Mouse (Mus musculus) liver, embryonic 11.5 days (tissue): ENCODE results near the gene Nos1ap. TPM values are rescaled to one million over a fixed set of nuclear protein-coding genes. Genes with fewer than 3 reads are reported as not detected.

Source experiments
- ATAC-seq: fragments of 200-750 bp; cut with Nextera tagmentation; replicated peaks from 2 replicates; pipeline ENCODE4 v1.8.0; 2017; ENCODE audit warnings: moderate number of reproducible peaks, mild to moderate bottlenecking, moderate TSS enrichment, moderate library complexity; ENCODE audit not compliant: low FRiP score
- DNase-seq: peaks from one replicate; pipeline ENCODE4 v3.0.0-alpha.2; 2017; ENCODE audit warnings: low spot score
- H3K27ac ChIP-seq: fragments of 300-500 bp; sonication (generic); 2 replicates; pipeline ENCODE4 v1.5.1; 2014; ENCODE audit warnings: mild to moderate bottlenecking, low read depth, low read length, control low read depth
- H3K27me3 ChIP-seq: fragments of 300-500 bp; sonication (generic); replicated peaks from 2 replicates; pipeline ENCODE4 v1.6.1; 2014; ENCODE audit warnings: low read length, mixed read lengths; ENCODE audit not compliant: control insufficient read depth, insufficient read depth
- H3K36me3 ChIP-seq: fragments of 300-500 bp; sonication (generic); 2 replicates; pipeline ENCODE4 v1.6.1; 2014; ENCODE audit warnings: mild to moderate bottlenecking, low read length, moderate library complexity, mixed read lengths; ENCODE audit not compliant: control insufficient read depth, insufficient read depth
- H3K4me1 ChIP-seq: fragments of 300-500 bp; sonication (generic); replicated peaks from 2 replicates; pipeline ENCODE4 v1.6.1; 2014; ENCODE audit warnings: low read length, mixed read lengths; ENCODE audit not compliant: control insufficient read depth, insufficient read depth
- H3K4me2 ChIP-seq: fragments of 300-500 bp; sonication (generic); 2 replicates; pipeline ENCODE4 v1.6.1; 2014; ENCODE audit warnings: mild to moderate bottlenecking, control low read depth, moderate library complexity
- H3K4me3 ChIP-seq: fragments of 300-500 bp; sonication (generic); 2 replicates; pipeline ENCODE4 v1.5.1; 2014; ENCODE audit warnings: low read depth, low read length, control low read depth
- H3K9ac ChIP-seq: fragments of 300-500 bp; sonication (generic); 2 replicates; pipeline ENCODE4 v1.6.1; 2014; ENCODE audit warnings: low read depth, low read length, control low read depth
- H3K9me3 ChIP-seq: fragments of 300-500 bp; sonication (generic); 2 replicates; pipeline ENCODE4 v1.6.1; 2016; ENCODE audit warnings: low read length, inconsistent platforms, mixed read lengths; ENCODE audit not compliant: control insufficient read depth
- WGBS: fragments of 180-500 bp; shearing (Covaris S2); extraction: QIAGEN DNeasy Blood & Tissue Kit; methylation state at CpG from one replicate; pipeline ENCODE4 v1.1.7; 2014; 5-methylcytosine and 5-hydroxymethylcytosine counted together
- polyA plus RNA-seq: library from polyadenylated mRNA; unstranded; fragments of >200 nt; fragmentation: Nextera tagmentation; extraction: Ambion mirVana; gene quantifications from 2 replicates; pipeline ENCODE4 v1.2.1, GENCODE M21; 2014

The Nos1ap gene
- polyA plus RNA-seq, 1 experiment from 2014 or later, result 8.8 TPM

DNA sequence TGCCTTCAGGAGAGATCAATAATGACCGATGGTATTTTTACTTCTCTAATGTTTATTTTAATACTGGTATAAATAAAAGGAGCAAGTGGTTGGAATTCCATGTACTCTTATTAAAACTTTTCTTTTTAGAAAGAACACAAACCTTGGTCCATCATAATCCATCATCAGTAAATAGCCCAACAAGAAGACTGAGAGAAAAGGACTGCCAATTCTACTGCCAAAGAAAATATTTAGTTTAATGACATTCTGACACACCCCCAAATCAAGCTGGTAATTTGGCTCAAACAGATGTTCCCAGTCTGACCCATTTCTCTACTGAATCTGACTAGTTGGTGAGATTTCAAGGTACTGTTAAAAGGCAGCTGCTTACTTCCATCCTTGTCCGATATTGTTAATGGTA is 161.5 kb downstream of the Nos1ap start:
- Histone ChIP-seq H3K27ac (no peak overlapping the region), H3K4me1 (no peaks in the 10 kb centered on the region), H3K4me3 (no peak overlapping the region), H3K9ac (no peak overlapping the region), H3K36me3 (no peaks in the 10 kb centered on the region), H3K9me3 (no peaks in the 10 kb centered on the region), H3K4me2 (no peak overlapping the region), H3K27me3 (no peaks in the 10 kb centered on the region)
- no peak for ATAC-seq
- 86% methylated on average over 2 of the region's 2 CpGs for WGBS
- DNase-seq, result no peak

DNA sequence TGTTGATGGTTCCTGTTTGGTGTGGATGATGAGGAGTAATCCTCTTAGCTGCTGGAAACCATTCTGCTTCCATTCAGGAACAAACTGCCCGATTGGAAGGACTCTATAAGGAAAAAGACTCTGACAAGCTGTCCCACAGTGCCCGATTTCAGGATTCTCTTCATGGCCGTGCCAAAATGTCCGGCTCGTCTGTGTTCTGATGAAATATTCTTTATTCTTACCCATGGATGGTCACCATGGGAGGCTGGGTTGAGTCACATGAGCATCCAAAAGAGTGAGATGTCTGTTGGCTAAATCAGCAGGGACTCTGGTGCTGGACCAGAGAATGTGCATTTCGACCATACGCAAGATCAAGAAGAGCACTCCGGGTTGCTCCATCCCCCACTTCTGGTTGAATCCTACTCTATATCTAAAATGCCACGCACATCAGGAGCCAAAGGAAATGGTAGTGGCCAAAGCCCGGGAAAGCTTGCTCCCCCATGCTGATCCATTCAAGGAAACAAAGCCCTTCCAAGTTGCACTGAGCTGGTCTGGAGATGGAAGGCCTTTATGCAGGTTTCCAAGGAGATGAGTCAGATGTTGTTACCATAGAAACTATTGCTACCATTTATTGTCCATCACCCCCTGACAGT is 165.3 kb downstream of the Nos1ap start:
- H3K9me3 ChIP-seq, result no peaks in the 10 kb centered on the region
- no peaks in the 10 kb centered on the region for H3K27me3 ChIP-seq
- no peak overlapping the region for H3K27ac ChIP-seq
- no peaks in the 10 kb centered on the region for H3K36me3 ChIP-seq
- WGBS, result 84% methylated on average over 10 of the region's 10 CpGs
- H3K4me3 ChIP-seq, result no peak overlapping the region
- H3K4me1 ChIP-seq, result no peaks in the 10 kb centered on the region
- no peak overlapping the region for H3K9ac ChIP-seq
- no peak for ATAC-seq
- no peak overlapping the region for H3K4me2 ChIP-seq
- DNase-seq, result no peak

DNA sequence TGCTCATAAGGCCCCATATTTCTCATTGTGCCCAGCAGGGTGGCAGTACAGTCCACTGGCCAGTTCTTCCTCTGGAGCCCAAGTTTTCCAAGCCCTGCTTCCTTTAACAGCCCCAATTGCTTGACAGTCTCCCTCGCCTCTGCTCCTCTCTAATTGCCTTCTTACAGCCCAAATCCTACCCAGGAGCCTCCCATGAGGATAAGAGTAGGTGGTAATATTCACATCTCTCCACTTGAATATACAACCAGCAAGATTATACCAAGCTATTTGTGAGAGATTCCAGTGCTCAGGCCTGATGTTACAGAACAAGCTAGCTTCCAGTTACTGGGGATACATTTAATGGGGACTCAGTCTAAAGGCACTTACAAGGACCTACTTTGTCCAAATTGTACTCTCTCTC is 166.6 kb downstream of the Nos1ap start:
- Histone ChIP-seq H3K4me3 (no peak overlapping the region), H3K4me2 (no peak overlapping the region), H3K4me1 (no peaks in the 10 kb centered on the region), H3K27me3 (no peaks in the 10 kb centered on the region), H3K9ac (no peak overlapping the region), H3K9me3 (no peaks in the 10 kb centered on the region), H3K36me3 (no peaks in the 10 kb centered on the region), H3K27ac (no peak overlapping the region)
- ATAC-seq (no peak), DNase-seq (no peak)
- WGBS, result 69% methylated on average over 1 of the region's 1 CpGs

DNA sequence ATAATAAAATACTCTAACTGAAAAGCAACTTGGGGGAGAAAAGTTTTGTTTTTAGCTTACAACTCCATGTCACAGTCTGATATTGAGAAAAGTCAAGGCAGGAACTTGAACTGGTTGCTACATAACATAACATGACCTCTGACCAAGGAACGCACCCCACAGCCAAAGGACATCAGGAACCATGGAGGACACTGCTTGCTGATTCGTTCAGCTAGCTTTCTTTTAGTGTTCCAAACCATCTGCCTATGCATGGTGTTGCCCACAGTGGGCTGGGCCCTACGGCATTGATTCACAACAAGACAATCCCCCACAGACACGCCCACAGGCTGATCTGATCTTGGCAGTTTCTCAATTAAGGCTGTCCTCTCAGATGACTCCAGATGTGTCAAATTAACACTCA is 167.5 kb downstream of the Nos1ap start:
- Histone ChIP-seq H3K27ac (no peak overlapping the region), H3K9ac (no peak overlapping the region), H3K9me3 (no peaks in the 10 kb centered on the region), H3K27me3 (no peaks in the 10 kb centered on the region), H3K4me3 (no peak overlapping the region), H3K4me2 (no peak overlapping the region), H3K4me1 (no peaks in the 10 kb centered on the region), H3K36me3 (no peaks in the 10 kb centered on the region)
- DNase-seq (no peak), ATAC-seq (no peak)
- WGBS, result 79% methylated on average over 4 of the region's 4 CpGs

DNA sequence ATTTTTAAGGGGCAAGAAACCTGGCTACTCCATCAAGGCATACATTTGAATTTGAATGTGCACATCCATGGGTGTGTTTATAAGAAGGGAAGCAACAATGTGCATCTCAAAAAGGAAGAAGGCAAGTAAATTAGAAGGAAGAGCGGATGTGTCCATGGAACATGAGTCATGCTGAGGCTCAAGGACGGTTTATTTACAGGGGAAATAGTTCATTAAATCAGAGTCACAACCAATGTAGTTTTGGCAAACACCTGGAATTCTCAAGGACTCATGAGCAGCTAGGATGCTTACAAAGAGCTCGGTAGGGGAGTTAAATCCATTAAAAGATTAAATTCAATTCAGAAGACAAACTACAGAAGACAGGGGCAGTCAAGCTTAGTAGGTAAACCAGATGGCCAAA is 169.7 kb downstream of the Nos1ap start:
- ATAC-seq (no peak), DNase-seq (no peak)
- H3K9me3 ChIP-seq, result no peaks in the 10 kb centered on the region
- no peaks in the 10 kb centered on the region for H3K36me3 ChIP-seq
- H3K4me1 ChIP-seq, result no peaks in the 10 kb centered on the region
- H3K27ac ChIP-seq, result no peak overlapping the region
- 79% methylated on average over 3 of the region's 3 CpGs for WGBS
- H3K27me3 ChIP-seq, result no peaks in the 10 kb centered on the region
- H3K4me3 ChIP-seq, result no peak overlapping the region
- H3K4me2 ChIP-seq, result no peak overlapping the region
- H3K9ac ChIP-seq, result no peak overlapping the region

DNA sequence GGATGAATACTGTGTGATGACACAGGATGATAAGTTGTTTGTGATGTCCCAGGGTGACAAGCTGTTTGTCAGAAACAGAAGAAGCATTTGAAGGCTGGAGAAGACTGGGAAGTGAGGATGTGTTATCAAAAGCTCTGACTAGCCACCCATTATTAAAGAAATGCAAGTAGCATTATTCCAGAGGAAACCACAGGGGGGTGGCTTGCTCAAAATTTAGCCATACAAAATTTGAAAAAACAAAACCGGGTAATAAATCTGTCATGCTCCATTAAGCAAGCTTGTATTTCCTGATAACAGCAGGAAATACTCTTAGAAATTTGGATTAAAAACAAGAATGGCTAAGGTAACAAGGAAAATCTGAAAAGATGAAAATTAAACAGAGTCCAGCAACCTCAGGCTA is 171.5 kb downstream of the Nos1ap start:
- Histone ChIP-seq H3K27ac (no peak overlapping the region), H3K4me3 (no peak overlapping the region), H3K9ac (no peak overlapping the region), H3K36me3 (no peaks in the 10 kb centered on the region), H3K27me3 (no peaks in the 10 kb centered on the region), H3K4me2 (no peak overlapping the region), H3K4me1 (no peaks in the 10 kb centered on the region), H3K9me3 (no peaks in the 10 kb centered on the region)
- no peak for ATAC-seq
- no peak for DNase-seq
- WGBS, result 64% methylated on average over 1 of the region's 1 CpGs

DNA sequence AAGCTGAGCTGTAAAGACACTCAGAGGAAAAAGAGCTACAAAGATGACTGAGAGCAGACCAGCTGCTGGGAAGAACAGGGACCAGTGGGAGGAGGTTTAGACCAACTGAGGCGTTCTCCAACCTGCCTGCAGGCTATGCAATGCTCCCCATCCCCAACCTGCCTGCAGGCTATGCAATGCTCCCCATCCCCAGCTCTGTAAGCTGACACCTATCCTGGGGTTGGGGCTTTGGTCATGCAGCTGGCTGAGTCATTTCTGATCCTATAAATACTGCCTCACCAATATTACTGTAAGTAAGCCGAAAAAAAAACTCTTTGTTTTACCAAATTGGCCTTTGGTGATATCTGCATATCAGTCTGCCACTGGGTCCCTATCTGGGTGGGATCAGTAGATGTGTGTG is 172.7 kb downstream of the Nos1ap start:
- DNase-seq, result no peak
- no peak for ATAC-seq

DNA sequence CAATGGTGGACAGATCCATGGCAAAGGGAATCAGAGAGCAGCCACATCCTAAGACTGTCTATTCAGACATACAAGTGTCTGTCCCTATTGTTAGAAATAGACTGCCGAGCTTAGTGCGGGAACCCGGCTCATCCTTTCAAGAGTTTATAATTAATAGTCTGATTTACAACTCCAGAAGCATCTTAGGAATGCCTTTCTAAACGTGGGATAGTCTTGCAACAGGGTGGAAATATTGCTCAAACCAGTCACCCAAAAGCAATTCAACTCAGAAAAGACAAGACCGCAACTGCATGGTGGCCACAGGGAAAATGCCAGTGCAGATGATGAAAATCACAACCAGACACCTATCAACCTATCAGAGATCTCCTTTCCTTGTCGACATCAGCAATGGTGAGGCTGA is 173.5 kb downstream of the Nos1ap start:
- H3K9ac ChIP-seq, result no peak overlapping the region
- no peaks in the 10 kb centered on the region for H3K9me3 ChIP-seq

More for the DNA sequence above, 172.7 kb downstream of the Nos1ap start:
- Histone ChIP-seq H3K36me3 (no peaks in the 10 kb centered on the region), H3K27ac (no peak overlapping the region), H3K4me1 (no peaks in the 10 kb centered on the region), H3K27me3 (no peaks in the 10 kb centered on the region), H3K4me3 (no peak overlapping the region), H3K9me3 (no peaks in the 10 kb centered on the region), H3K9ac (no peak overlapping the region), H3K4me2 (no peak overlapping the region)
- 60% methylated on average over 2 of the region's 2 CpGs for WGBS

DNA sequence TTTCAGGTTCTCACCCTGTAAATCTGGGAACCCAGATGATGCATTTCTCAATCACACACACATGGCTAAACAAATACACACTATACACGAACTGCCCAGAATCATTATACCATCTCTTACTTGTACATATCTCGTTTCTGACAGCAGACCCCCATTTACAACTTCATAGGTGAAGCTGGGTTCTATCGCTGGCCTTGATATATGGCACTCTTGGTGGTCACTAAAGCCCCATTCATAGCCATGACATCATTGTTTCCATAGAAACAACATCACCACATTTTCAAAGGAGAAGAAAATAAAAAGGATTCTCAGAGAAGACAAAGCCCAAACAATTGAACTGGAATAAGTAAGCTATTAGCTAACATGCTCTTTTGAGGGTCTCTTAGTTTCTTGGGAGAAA is 174.3 kb downstream of the Nos1ap start:
- Histone ChIP-seq H3K36me3 (no peaks in the 10 kb centered on the region), H3K9me3 (no peaks in the 10 kb centered on the region), H3K4me1 (no peaks in the 10 kb centered on the region), H3K4me3 (no peak overlapping the region), H3K27me3 (no peaks in the 10 kb centered on the region), H3K4me2 (no peak overlapping the region), H3K9ac (no peak overlapping the region), H3K27ac (no peak overlapping the region)
- DNase-seq, result no peak
- WGBS, result 71% methylated on average over 3 of the region's 3 CpGs
- no peak for ATAC-seq

More for the DNA sequence above, 173.5 kb downstream of the Nos1ap start:
- no peaks in the 10 kb centered on the region for H3K4me1 ChIP-seq
- WGBS, result 65% methylated on average over 6 of the region's 6 CpGs
- no peak overlapping the region for H3K4me3 ChIP-seq
- no peaks in the 10 kb centered on the region for H3K36me3 ChIP-seq
- no peak overlapping the region for H3K27ac ChIP-seq
- ATAC-seq (no peak), DNase-seq (no peak)
- H3K4me2 ChIP-seq, result no peak overlapping the region
- no peaks in the 10 kb centered on the region for H3K27me3 ChIP-seq
